Mouse (Mus musculus) kidney, embryonic 15.5 days (tissue): ENCODE measurements around the gene Olfr1367. TPM values are rescaled to one million over a fixed set of nuclear protein-coding genes. Genes with fewer than 3 reads are reported as not detected.
A peak's percentile ranks its signal among the peaks of the same experiment; 100 is the strongest.

Experiments used
- ATAC-seq: fragments of 200-750 bp; cut with Nextera tagmentation; replicated peaks from 2 replicates; pipeline ENCODE4 v1.8.0; 2017; ENCODE audit warnings: moderate TSS enrichment; ENCODE audit not compliant: low FRiP score
- H3K27ac ChIP-seq: fragments of 300-500 bp; sonication (generic); 2 replicates; pipeline ENCODE4 v1.5.1; 2015; ENCODE audit warnings: mild to moderate bottlenecking, inconsistent platforms
- H3K27me3 ChIP-seq: fragments of 300-500 bp; sonication (generic); 2 replicates; pipeline ENCODE4 v1.6.1; 2015; ENCODE audit warnings: inconsistent platforms
- H3K36me3 ChIP-seq: fragments of 300-500 bp; sonication (generic); 2 replicates; pipeline ENCODE4 v1.6.1; 2015; ENCODE audit warnings: inconsistent platforms
- H3K4me1 ChIP-seq: fragments of 300-500 bp; sonication (generic); 2 replicates; pipeline ENCODE4 v1.6.1; 2015; ENCODE audit warnings: inconsistent platforms
- H3K4me2 ChIP-seq: fragments of 300-500 bp; sonication (generic); 2 replicates; pipeline ENCODE4 v1.6.1; 2015; ENCODE audit warnings: moderate library complexity, mild to moderate bottlenecking, inconsistent platforms
- H3K4me3 ChIP-seq: fragments of 300-500 bp; sonication (generic); replicated peaks from 2 replicates; pipeline ENCODE4 v1.5.1; 2015; ENCODE audit warnings: mild to moderate bottlenecking, inconsistent platforms
- H3K9ac ChIP-seq: fragments of 300-500 bp; sonication (generic); 2 replicates; pipeline ENCODE4 v1.6.1; 2015; ENCODE audit warnings: mild to moderate bottlenecking, inconsistent platforms
- H3K9me3 ChIP-seq: fragments of 300-500 bp; sonication (generic); replicated peaks from 2 replicates; pipeline ENCODE4 v1.6.1; 2016; ENCODE audit warnings: inconsistent platforms
- WGBS: fragments of 180-500 bp; shearing (Covaris S2); methylation state at CpG from one replicate; pipeline ENCODE4 v1.1.7; 2015; ENCODE audit warnings: mixed read lengths; 5-methylcytosine and 5-hydroxymethylcytosine counted together
- polyA plus RNA-seq: library from polyadenylated mRNA; unstranded; fragments of >200 nt; fragmentation: Nextera tagmentation; extraction: Ambion mirVana; gene quantifications from 2 replicates; pipeline ENCODE4 v1.2.1, GENCODE M21; 2015

Olfr1367 gene
- not detected in 2 replicates for polyA plus RNA-seq

- no peak for ATAC-seq
- no peak within 1 kb of the TSS for H3K4me3 ChIP-seq
- 83% methylated on average over 1 of the region's 1 CpGs for WGBS
- no peak within 1 kb of the TSS for H3K27ac ChIP-seq
- no peak within 1 kb of the TSS for H3K9ac ChIP-seq
- no peaks in the 10 kb centered on the region for H3K4me1 ChIP-seq
- no peaks in the 10 kb centered on the region for H3K9me3 ChIP-seq
- H3K27me3 ChIP-seq, result no peaks in the 10 kb centered on the region
- no peaks in the 10 kb centered on the region for H3K36me3 ChIP-seq
- H3K4me2 ChIP-seq, result no peak within 1 kb of the TSS
Observed at GRCm38 (mm10) chr13:21346610-21347009, at the start of gene Olfr1367. TSS of gene Olfr1367 (plus strand) at chr13:21346910.

GRCm38 (mm10) chr13:21298557-21298956 is 48.2 kb upstream of the Olfr1367 start:
- Histone ChIP-seq H3K9ac (no peak overlapping the region), H3K4me1 (no peaks in the 10 kb centered on the region), H3K27ac (no peak overlapping the region), H3K27me3 (no peaks in the 10 kb centered on the region), H3K4me3 (no peak overlapping the region), H3K9me3 (no peaks in the 10 kb centered on the region), H3K36me3 (no peaks in the 10 kb centered on the region), H3K4me2 (no peak overlapping the region)
- no peak for ATAC-seq
- WGBS, result 25% methylated on average over 3 of the region's 3 CpGs

DNA sequence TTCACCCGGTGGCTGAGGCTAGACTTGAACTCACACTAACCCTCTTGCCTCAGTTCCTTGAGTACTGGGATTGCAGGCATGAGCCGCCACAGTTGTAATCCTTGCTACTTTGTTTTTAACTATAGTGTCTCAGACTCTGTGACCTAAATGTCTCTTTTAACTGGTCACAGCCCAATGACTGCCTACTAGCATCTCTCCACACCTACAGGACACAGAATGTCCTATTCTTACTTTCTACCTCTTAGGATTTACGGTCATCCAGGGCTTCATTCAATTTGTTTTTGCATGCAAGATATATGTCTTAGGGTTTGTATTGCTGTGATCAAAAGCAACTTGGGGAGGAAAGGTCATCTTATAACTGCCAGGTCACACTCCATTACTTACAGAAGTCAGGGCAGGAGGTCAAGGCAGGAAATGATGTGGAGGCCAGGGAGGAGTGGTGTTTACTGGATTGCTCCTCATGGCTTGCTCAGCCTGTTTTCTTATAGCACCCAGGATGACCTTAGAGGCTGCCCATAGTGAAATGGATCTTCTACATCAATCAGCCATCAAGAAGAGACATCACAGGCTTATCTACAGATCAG is 42.1 kb upstream of the Olfr1367 start:
- Histone ChIP-seq H3K9ac (no peak overlapping the region), H3K9me3 (no peaks in the 10 kb centered on the region), H3K4me3 (no peak overlapping the region), H3K4me2 (no peak overlapping the region), H3K27me3 (no peaks in the 10 kb centered on the region), H3K4me1 (peaks cover 10% of the 10 kb centered on the region; the same call in 1 of the 2 replicates), H3K36me3 (no peaks in the 10 kb centered on the region), H3K27ac (no peak overlapping the region)
- peak; percentile 87 for ATAC-seq
- WGBS, result 14% methylated on average over 3 of the region's 3 CpGs

- 78% methylated on average over 2 of the region's 2 CpGs for WGBS
- H3K27ac ChIP-seq, result no peak overlapping the region
- H3K4me2 ChIP-seq, result no peak overlapping the region
Observed at GRCm38 (mm10) chr13:21309788-21310187, 36.9 kb upstream of the Olfr1367 start.

DNA sequence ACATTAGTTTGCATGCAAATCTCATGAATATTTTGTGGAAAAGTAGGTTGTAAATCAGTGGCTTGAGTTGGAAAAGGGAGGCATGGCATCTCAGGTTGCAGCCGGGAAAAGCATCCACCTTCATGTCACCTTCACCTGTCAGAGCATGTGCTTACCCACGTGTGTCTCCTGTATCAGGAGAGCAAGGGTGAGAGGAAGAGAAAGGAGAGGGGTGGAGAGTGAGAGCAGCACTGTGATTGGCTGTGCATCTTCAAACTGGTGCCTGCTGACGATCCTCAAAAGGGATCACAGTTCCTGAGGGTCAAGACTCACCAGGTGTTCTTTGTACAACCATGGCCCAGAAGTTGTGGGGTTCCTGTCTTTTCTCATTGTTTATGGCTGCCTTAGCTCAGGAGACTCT is 34.8 kb upstream of the Olfr1367 start, which contains the start of gene Gpx6:
Gene Gpx6, plus strand, starts transcription at position 200 of the 400 bp plus-strand sequence.
- no peaks in the 10 kb centered on the region for H3K36me3 ChIP-seq
- no peak within 1 kb of the TSS for H3K9ac ChIP-seq
- H3K4me2 ChIP-seq, result no peak within 1 kb of the TSS
- H3K9me3 ChIP-seq, result no peaks in the 10 kb centered on the region
- peak; percentile 36; the same call in 1 of the 2 replicates for ATAC-seq
- no peaks in the 10 kb centered on the region for H3K4me1 ChIP-seq
- H3K27ac ChIP-seq, result no peak within 1 kb of the TSS
- no peak within 1 kb of the TSS for H3K4me3 ChIP-seq
- no peaks in the 10 kb centered on the region for H3K27me3 ChIP-seq
- 10% methylated on average over 3 of the region's 3 CpGs for WGBS

More at GRCm38 (mm10) chr13:21309788-21310187, 36.9 kb upstream of the Olfr1367 start:
- H3K27me3 ChIP-seq, result no peaks in the 10 kb centered on the region
- H3K36me3 ChIP-seq, result no peaks in the 10 kb centered on the region
- H3K4me1 ChIP-seq, result peaks cover 4% of the 10 kb centered on the region; the same call in 1 of the 2 replicates
- H3K4me3 ChIP-seq, result no peak overlapping the region
- no peaks in the 10 kb centered on the region for H3K9me3 ChIP-seq
- ATAC-seq, result no peak
- H3K9ac ChIP-seq, result no peak overlapping the region

DNA sequence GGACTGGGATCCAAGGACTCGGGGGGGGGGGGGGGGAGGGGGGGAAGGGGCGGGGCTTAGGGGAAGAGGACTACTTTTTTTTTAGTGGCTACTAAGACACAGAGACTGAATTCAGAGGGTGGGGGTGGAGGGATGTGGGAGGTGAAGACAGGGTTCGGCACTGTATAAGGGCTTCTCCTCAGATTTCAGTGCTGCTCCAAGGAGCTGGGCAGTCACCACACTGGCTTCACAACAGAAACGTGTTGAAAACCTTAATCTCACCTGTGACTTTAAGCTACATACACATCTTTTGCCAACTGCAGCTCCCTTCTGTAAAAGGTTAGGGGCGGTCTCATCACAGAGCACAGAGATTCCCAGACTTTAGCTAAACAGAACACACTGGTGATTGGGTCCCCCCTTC is 33.9 kb upstream of the Olfr1367 start:
- Histone ChIP-seq H3K9me3 (no peaks in the 10 kb centered on the region), H3K27me3 (no peaks in the 10 kb centered on the region), H3K9ac (no peak overlapping the region), H3K4me3 (no peak overlapping the region), H3K27ac (no peak overlapping the region), H3K4me1 (no peaks in the 10 kb centered on the region), H3K36me3 (no peaks in the 10 kb centered on the region), H3K4me2 (no peak overlapping the region)
- WGBS, result 37% methylated on average over 3 of the region's 5 CpGs
- ATAC-seq, result 0 out of 2 replicates have a peak, but pooled peaks have one; percentile 52

GRCm38 (mm10) chr13:21313903-21314302 is 32.8 kb upstream of the Olfr1367 start:
- Histone ChIP-seq H3K9ac (no peak overlapping the region), H3K4me2 (no peak overlapping the region), H3K4me1 (no peaks in the 10 kb centered on the region), H3K4me3 (no peak overlapping the region), H3K27me3 (no peaks in the 10 kb centered on the region), H3K36me3 (no peaks in the 10 kb centered on the region), H3K27ac (no peak overlapping the region), H3K9me3 (no peaks in the 10 kb centered on the region)
- ATAC-seq, result no peak
- WGBS, result 90% methylated on average over 4 of the region's 4 CpGs

DNA sequence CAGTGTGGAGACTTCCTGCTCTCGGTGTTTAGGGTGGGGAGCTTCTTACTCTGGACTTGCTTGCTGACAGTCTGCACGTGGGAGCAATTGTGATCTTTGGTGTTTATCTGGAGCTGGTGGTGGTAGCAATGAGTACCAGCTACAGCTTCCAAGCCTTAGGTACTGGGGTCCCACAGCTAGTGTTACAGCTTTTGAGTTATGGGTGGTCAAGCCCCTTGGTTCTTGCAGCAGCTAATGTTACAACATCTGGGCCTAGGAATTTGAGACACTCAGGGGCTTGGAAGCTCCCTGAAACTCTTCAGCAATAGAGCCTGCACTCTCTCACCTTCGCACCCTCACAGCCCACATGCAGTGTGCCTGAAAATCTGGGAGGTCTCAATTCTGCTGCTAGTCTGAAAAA is 26.4 kb upstream of the Olfr1367 start:
- H3K9me3 ChIP-seq, result no peaks in the 10 kb centered on the region
- WGBS, result 26% methylated on average over 3 of the region's 3 CpGs
- peaks cover 6% of the 10 kb centered on the region; the same call in 1 of the 2 replicates for H3K4me1 ChIP-seq
- H3K9ac ChIP-seq, result no peak overlapping the region
- H3K4me3 ChIP-seq, result no peak overlapping the region
- no peaks in the 10 kb centered on the region for H3K36me3 ChIP-seq
- peak; percentile 70 for ATAC-seq
- no peak overlapping the region for H3K27ac ChIP-seq
- no peak overlapping the region for H3K4me2 ChIP-seq
- H3K27me3 ChIP-seq, result no peaks in the 10 kb centered on the region

- H3K36me3 ChIP-seq, result no peaks in the 10 kb centered on the region
- H3K4me1 ChIP-seq, result peaks cover 12% of the 10 kb centered on the region
- H3K9ac ChIP-seq, result no peak overlapping the region
- H3K4me2 ChIP-seq, result peak overlapping the region; percentile 54
- 9% methylated on average over 18 of the region's 18 CpGs for WGBS
- H3K9me3 ChIP-seq, result no peaks in the 10 kb centered on the region
- H3K27ac ChIP-seq, result no peak overlapping the region
- ATAC-seq, result no peak
- H3K4me3 ChIP-seq, result peak overlapping the region; percentile 39
- no peaks in the 10 kb centered on the region for H3K27me3 ChIP-seq
Observed at GRCm38 (mm10) chr13:21321890-21322494, 24.7 kb upstream of the Olfr1367 start.

GRCm38 (mm10) chr13:21322509-21323375 is 24.0 kb upstream of the Olfr1367 start:
- Histone ChIP-seq H3K4me1 (peaks cover 12% of the 10 kb centered on the region), H3K9me3 (no peaks in the 10 kb centered on the region)
- ATAC-seq, result no peak

DNA sequence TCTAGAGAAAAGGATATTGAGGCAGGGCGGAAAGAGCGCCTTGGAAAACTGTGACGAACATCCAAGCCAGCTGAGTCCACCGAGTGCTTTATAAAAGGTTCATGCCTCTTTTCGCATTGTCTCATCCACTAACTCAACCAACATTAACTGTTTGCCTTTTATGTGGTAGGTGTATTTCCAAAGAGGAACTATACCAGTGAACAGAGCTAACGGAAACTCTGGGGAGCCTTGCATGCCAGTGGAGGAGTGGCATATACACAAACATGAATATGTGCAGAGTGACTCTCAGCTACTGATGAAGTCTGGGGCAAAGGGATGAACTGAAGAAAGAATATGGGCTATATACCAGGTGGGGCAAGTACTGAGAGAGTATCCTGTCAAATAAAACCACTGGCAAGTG is 23.3 kb upstream of the Olfr1367 start:
- Histone ChIP-seq H3K27me3 (0 out of 2 replicates have a peak, but pooled peaks cover 4% of the 10 kb centered on the region), H3K36me3 (no peaks in the 10 kb centered on the region), H3K4me2 (peak overlapping the region; percentile 54), H3K27ac (no peak overlapping the region), H3K4me3 (peak overlapping the region; percentile 39), H3K9ac (no peak overlapping the region), H3K4me1 (peaks cover 12% of the 10 kb centered on the region), H3K9me3 (no peaks in the 10 kb centered on the region)
- 70% methylated on average over 6 of the region's 6 CpGs for WGBS
- no peak for ATAC-seq

More at GRCm38 (mm10) chr13:21322509-21323375, 24.0 kb upstream of the Olfr1367 start:
- no peak overlapping the region for H3K27ac ChIP-seq
- H3K27me3 ChIP-seq, result no peaks in the 10 kb centered on the region
- H3K4me3 ChIP-seq, result peak overlapping the region; percentile 39
- H3K4me2 ChIP-seq, result peak overlapping the region; percentile 54
- H3K36me3 ChIP-seq, result no peaks in the 10 kb centered on the region
- no peak overlapping the region for H3K9ac ChIP-seq
- WGBS, result 14% methylated on average over 18 of the region's 18 CpGs

- WGBS, result 5% methylated on average over 4 of the region's 4 CpGs
- H3K9me3 ChIP-seq, result no peaks in the 10 kb centered on the region
- peak; percentile 2; the same call in 1 of the 2 replicates for ATAC-seq
- peak overlapping the region; percentile 48 for H3K4me3 ChIP-seq
- H3K9ac ChIP-seq, result no peak overlapping the region
- H3K36me3 ChIP-seq, result no peaks in the 10 kb centered on the region
- H3K27ac ChIP-seq, result no peak overlapping the region
- H3K27me3 ChIP-seq, result 0 out of 2 replicates have a peak, but pooled peaks cover 8% of the 10 kb centered on the region
- peak overlapping the region; percentile 67 for H3K4me2 ChIP-seq
- peaks cover 12% of the 10 kb centered on the region for H3K4me1 ChIP-seq
Observed at GRCm38 (mm10) chr13:21326191-21326590, 20.5 kb upstream of the Olfr1367 start.
